Mouse (Mus musculus) urinary bladder, postnatal 14 days (tissue): ENCODE results near the gene Hexb.

Source experiments
- DNase-seq: peaks from one replicate; pipeline ENCODE4 v3.0.0; 2021; ENCODE audit warnings: low spot score

Hexb gene

GRCm38 (mm10) chr13:97197932-97198562, at the start of gene Hexb:
Gene Hexb, minus strand, starts transcription at chr13:97198357.
- peak; percentile 95 for DNase-seq

DNA sequence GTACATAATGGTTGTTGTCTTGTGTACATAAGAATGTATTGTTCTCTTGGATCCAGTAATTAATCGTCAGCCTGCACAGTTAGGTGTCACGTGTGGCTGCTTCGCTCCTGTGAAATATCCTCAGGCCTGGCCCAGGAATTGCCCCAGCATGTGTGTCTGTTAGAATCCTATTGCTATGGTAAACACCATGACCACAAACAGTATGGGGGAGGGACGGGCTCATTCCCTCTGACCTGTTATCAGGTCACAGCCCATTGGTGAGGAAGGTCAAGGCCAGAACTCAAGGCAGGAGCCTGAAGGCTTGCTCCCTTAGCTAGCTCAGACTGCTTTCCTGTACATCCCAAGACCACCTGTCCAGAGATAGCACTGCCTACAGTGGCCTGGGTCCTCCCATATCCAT, 49.6 kb upstream of the Hexb start:
- no peak for DNase-seq

- no peak for DNase-seq
These were observed 48.1 kb upstream of the Hexb start for GRCm38 (mm10) chr13:97246217-97246616.

- no peak for DNase-seq
These were observed 47.0 kb upstream of the Hexb start for GRCm38 (mm10) chr13:97245157-97245556.

DNA sequence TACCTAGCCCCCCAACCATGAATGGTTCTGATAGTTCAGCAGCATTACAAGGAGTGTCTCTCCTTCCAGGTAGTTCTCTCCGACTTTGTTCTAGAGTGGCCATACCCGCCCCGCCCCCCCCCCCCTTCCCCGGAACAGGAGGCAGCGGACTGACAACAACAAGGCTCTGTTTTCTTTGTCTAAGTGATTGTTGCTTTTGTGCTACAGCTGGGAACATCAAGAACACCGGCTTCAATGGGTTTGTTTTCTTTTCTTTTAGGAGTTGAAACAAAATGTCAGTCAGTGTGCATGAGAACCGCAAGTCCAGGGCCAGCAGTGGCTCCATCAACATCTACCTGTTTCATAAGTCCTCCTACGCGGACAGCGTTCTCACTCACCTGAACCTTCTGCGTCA, 46.6 kb upstream of the Hexb start:
- DNase-seq: no peak

GRCm38 (mm10) chr13:97243962-97244711, 46.0 kb upstream of the Hexb start:
- DNase-seq: no peak

- no peak for DNase-seq
These were observed 44.6 kb upstream of the Hexb start for GRCm38 (mm10) chr13:97242716-97243115.

DNA sequence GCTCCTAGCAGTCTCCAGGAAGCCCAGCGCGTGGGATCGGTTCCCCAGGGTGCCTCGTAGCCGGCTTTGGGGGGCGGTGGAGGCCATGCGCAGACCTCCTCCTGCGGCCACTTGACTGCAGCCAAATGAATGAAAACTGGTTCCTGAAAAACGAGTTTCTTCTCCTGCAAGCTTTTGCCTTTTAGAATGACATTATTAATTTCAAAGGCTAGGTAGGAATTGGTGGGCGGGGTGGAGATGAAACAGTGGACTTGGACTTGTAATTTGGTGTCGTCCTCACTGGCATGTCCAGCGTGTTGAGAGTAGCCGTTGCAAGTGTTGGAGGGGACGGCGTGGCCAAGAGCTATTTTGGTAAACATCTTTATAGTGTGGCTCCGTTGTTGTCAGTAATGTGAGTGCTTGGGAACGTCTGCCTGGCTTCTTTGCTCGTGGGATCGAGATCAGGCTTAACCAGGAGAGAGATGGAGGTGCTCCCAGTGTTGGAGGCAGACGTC, 43.7 kb upstream of the Hexb start:
- DNase-seq: no peak

DNA sequence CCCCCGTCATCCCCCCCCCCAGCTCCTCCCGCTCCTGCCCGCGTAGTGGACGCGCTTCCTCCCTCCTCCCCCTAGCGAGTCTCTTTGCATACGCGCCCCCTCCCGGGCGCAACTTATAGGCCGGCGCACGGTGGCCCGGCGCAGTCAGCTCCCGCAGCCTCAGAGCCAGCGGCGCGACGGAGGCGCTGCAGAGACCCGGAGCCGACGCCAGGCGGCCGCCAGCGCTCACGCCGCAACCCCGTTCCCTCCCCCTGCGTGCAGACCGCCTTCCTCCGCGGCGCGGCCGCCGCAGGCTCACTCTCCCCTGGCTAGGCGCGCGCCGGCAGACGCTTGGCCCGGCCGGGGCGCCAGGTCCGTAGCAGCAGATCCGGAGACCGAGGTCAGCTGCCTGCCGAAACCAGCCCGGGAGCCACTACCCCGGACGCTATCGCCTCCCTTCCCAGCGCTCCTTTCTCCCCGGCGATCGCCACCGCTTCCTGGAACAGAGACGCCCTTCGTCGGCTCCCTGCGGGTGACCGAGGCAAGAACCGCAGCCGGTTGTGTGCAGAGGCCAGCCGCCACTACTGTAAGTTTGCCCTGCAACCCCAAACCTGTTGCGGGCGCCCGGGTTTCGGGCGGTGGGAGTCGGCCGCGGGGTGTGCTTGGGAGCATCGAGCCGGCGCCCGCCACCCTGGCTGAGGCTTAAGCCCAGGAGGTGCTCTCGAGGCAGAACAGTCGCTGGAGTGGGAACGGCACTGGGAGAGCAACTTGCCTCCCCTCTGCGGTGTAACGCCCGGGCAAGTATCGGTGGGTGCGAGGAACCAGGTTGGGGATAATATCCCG, 43.0 kb upstream of the Hexb start, which contains the start of gene Enc1:
Gene Enc1 (plus strand): TSS at position 141 of the 822 bp plus-strand sequence.
- DNase-seq: peak; percentile 89

GRCm38 (mm10) chr13:97240279-97240964, 42.3 kb upstream of the Hexb start:
- peak; percentile 80 for DNase-seq

GRCm38 (mm10) chr13:97239343-97240180, 41.4 kb upstream of the Hexb start:
- DNase-seq: peak; percentile 43

GRCm38 (mm10) chr13:97238181-97238981, 40.2 kb upstream of the Hexb start:
- DNase-seq: no peak

- no peak for DNase-seq
These were observed 39.5 kb upstream of the Hexb start for GRCm38 (mm10) chr13:97237700-97238099.

DNA sequence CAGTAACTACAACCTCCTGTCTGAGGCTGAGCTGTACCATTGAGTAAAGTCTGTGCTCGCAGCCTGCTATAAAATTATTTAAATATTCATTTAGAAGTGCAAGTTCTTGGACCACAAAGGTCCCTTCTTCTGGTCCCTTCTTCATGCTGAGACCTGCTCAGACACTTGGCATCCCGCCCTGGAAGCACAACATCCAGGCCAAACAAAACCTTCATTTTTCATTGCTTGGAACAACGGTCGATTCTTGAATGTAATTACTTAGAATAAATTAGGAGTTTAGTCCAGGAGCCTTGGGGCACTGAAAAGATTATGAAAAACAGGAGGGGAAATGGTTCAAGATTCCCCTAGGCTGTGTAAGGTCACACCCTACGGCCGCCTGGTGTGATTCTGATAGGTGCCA, 37.8 kb upstream of the Hexb start:
- no peak for DNase-seq

- peak; percentile 83 for DNase-seq
These were observed 36.7 kb upstream of the Hexb start for GRCm38 (mm10) chr13:97234785-97235417.

- no peak for DNase-seq
These were observed 34.9 kb upstream of the Hexb start for GRCm38 (mm10) chr13:97233092-97233491.

DNA sequence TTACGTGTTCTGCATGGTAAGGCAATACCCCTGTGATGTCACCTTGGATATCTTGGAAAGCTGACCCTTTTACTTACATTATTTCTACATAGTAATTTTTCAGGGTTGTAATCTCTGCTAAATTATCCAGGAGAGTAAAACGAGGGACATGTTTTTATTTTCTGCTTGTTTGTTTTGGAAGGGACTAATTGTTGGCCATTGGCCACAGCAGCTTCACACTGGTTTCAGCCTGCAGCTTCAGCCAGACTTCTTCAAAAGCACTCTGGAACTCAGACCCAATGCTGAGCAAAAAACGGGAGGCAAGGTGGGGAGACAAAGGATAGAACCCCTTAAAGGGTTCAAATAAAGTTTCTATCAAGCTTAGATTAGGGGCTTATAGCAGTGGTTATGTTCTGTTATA, 31.9 kb upstream of the Hexb start:
- DNase-seq: no peak

DNA sequence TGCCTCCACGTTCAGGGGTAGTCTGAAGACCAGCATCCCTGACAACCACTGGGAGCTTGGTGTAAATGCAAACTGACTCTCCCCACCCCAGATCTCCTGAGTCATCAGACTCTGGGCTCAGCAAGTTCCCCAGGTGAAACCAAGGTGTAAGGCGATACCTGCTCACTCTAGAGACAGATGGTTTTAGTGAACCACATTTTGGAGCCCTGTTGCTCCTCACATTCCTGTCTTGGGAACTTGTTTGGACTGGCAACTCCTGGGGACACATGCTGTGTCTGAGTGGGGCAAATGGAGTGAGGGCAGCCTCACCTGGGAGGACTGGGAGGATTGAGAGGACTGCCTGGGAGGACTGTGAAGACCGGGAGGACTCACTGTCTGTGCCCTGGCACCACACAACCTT, 29.6 kb upstream of the Hexb start:
- no peak for DNase-seq

GRCm38 (mm10) chr13:97225130-97225529, 27.0 kb upstream of the Hexb start:
- DNase-seq: no peak
